Mouse (Mus musculus): ENCODE results near the gene Arhgdig. TPM values are rescaled to one million over a fixed set of nuclear protein-coding genes. Genes with fewer than 3 reads are reported as not detected.
A peak's percentile ranks its signal among the peaks of the same experiment; 100 is the strongest.

Gene Arhgdig
- 10.2 and 16.4 TPM in 2 replicates for polyA plus RNA-seq (2015; fragmentation: Nextera tagmentation; extraction: Ambion mirVana)

- Histone ChIP-seq H3K9ac (no peak within 1 kb of the TSS), H3K4me1 (peaks cover 12% of the 10 kb centered on the region), H3K4me3 (no peak within 1 kb of the TSS), H3K27ac (no peak within 1 kb of the TSS), H3K9me3 (no peaks in the 10 kb centered on the region), H3K27me3 (peaks cover 19% of the 10 kb centered on the region), H3K4me2 (no peak within 1 kb of the TSS), H3K36me3 (peaks cover 5% of the 10 kb centered on the region)
- 87% methylated on average over 12 of the region's 12 CpGs for WGBS
- no peak for ATAC-seq (ENCODE audit: insufficient number of reproducible peaks, insufficient read depth, low FRiP score, low TSS enrichment, low read depth)
Measured at GRCm38 (mm10) chr17:26207686-26208085, at the start of gene Arhgdig. TSS of gene Arhgdig (minus strand) at chr17:26207786.

GRCm38 (mm10) chr17:26255313-26255712 lies 47.7 kb upstream of the Arhgdig start:
- Histone ChIP-seq H3K4me2 (no peak overlapping the region), H3K27ac (no peak overlapping the region), H3K9me3 (no peaks in the 10 kb centered on the region), H3K4me3 (no peak overlapping the region), H3K27me3 (no peaks in the 10 kb centered on the region), H3K4me1 (peaks cover 12% of the 10 kb centered on the region), H3K9ac (no peak overlapping the region), H3K36me3 (peaks cover 45% of the 10 kb centered on the region)
- no peak for ATAC-seq (ENCODE audit: insufficient number of reproducible peaks, insufficient read depth, low FRiP score, low TSS enrichment, low read depth)
- WGBS = 94% methylated on average over 7 of the region's 7 CpGs

GRCm38 (mm10) chr17:26253399-26253798 lies 45.8 kb upstream of the Arhgdig start:
- Histone ChIP-seq H3K27me3 (no peaks in the 10 kb centered on the region), H3K36me3 (peaks cover 28% of the 10 kb centered on the region), H3K4me1 (peaks cover 12% of the 10 kb centered on the region), H3K9me3 (no peaks in the 10 kb centered on the region), H3K9ac (peak overlapping the region; percentile 99), H3K4me2 (peak overlapping the region; percentile 75), H3K27ac (peak overlapping the region; percentile 99), H3K4me3 (peak overlapping the region; percentile 97)
- no peak for ATAC-seq (ENCODE audit: insufficient number of reproducible peaks, insufficient read depth, low FRiP score, low TSS enrichment, low read depth)
- WGBS = under 1% methylated on average over 24 of the region's 24 CpGs

GRCm38 (mm10) chr17:26252539-26253251 lies 45.1 kb upstream of the Arhgdig start, which contains the start of gene Luc7l:
TSS of gene Luc7l (plus strand) at chr17:26252896.
- Histone ChIP-seq H3K4me3 (peak within 1 kb of the TSS; percentile 97), H3K27ac (peak within 1 kb of the TSS; percentile 99), H3K4me1 (peaks cover 12% of the 10 kb centered on the region), H3K4me2 (peak within 1 kb of the TSS; percentile 75), H3K27me3 (no peaks in the 10 kb centered on the region), H3K9me3 (no peaks in the 10 kb centered on the region), H3K36me3 (peaks cover 21% of the 10 kb centered on the region), H3K9ac (peak within 1 kb of the TSS; percentile 99)
- peak; percentile 89 for ATAC-seq (ENCODE audit: insufficient number of reproducible peaks, insufficient read depth, low FRiP score, low TSS enrichment, low read depth)
- under 1% methylated on average over 43 of the region's 43 CpGs for WGBS

GRCm38 (mm10) chr17:26251886-26252538 lies 44.4 kb upstream of the Arhgdig start:
- peak overlapping the region; percentile 75 for H3K4me2 ChIP-seq
- peak overlapping the region; percentile 97 for H3K4me3 ChIP-seq
- no peak for ATAC-seq (ENCODE audit: insufficient number of reproducible peaks, insufficient read depth, low FRiP score, low TSS enrichment, low read depth)
- H3K9ac ChIP-seq = peak overlapping the region; percentile 99
- peaks cover 12% of the 10 kb centered on the region for H3K4me1 ChIP-seq
- peak overlapping the region; percentile 99 for H3K27ac ChIP-seq
- 46% methylated on average over 4 of the region's 4 CpGs for WGBS
- no peaks in the 10 kb centered on the region for H3K9me3 ChIP-seq
- peaks cover 14% of the 10 kb centered on the region for H3K36me3 ChIP-seq
- H3K27me3 ChIP-seq = no peaks in the 10 kb centered on the region

GRCm38 (mm10) chr17:26244101-26244841 lies 36.7 kb upstream of the Arhgdig start, which contains the start of gene Fam234a:
TSS of gene Fam234a (minus strand) at chr17:26244242.
- WGBS = 8% methylated on average over 33 of the region's 33 CpGs
- Histone ChIP-seq H3K27ac (peak within 1 kb of the TSS; percentile 78), H3K4me2 (peak within 1 kb of the TSS; percentile 84), H3K4me3 (peak within 1 kb of the TSS; percentile 79), H3K4me1 (peaks cover 9% of the 10 kb centered on the region), H3K36me3 (no peaks in the 10 kb centered on the region), H3K9me3 (no peaks in the 10 kb centered on the region), H3K27me3 (no peaks in the 10 kb centered on the region), H3K9ac (peak within 1 kb of the TSS; percentile 79)
- peak; percentile 91 for ATAC-seq (ENCODE audit: insufficient number of reproducible peaks, insufficient read depth, low FRiP score, low TSS enrichment, low read depth)

- H3K27ac ChIP-seq = peak overlapping the region; percentile 78
- peak overlapping the region; percentile 84 for H3K4me2 ChIP-seq
- H3K36me3 ChIP-seq = no peaks in the 10 kb centered on the region
- H3K27me3 ChIP-seq = no peaks in the 10 kb centered on the region
- peaks cover 9% of the 10 kb centered on the region for H3K4me1 ChIP-seq
- peak; percentile 65; the same call in 1 of the 2 replicates for ATAC-seq (ENCODE audit: insufficient number of reproducible peaks, insufficient read depth, low FRiP score, low TSS enrichment, low read depth)
- H3K9me3 ChIP-seq = no peaks in the 10 kb centered on the region
- under 1% methylated on average over 32 of the region's 32 CpGs for WGBS
- peak overlapping the region; percentile 79 for H3K4me3 ChIP-seq
- peak overlapping the region; percentile 79 for H3K9ac ChIP-seq
Measured at GRCm38 (mm10) chr17:26243471-26244100, 36.0 kb upstream of the Arhgdig start.

GRCm38 (mm10) chr17:26240990-26241389 lies 33.4 kb upstream of the Arhgdig start:
- 80% methylated on average over 6 of the region's 6 CpGs for WGBS
- no peak overlapping the region for H3K4me2 ChIP-seq
- H3K9me3 ChIP-seq = no peaks in the 10 kb centered on the region
- H3K4me1 ChIP-seq = peaks cover 11% of the 10 kb centered on the region
- no peaks in the 10 kb centered on the region for H3K36me3 ChIP-seq
- H3K27ac ChIP-seq = no peak overlapping the region
- H3K9ac ChIP-seq = no peak overlapping the region
- no peaks in the 10 kb centered on the region for H3K27me3 ChIP-seq
- H3K4me3 ChIP-seq = no peak overlapping the region
- no peak for ATAC-seq (ENCODE audit: insufficient number of reproducible peaks, insufficient read depth, low FRiP score, low TSS enrichment, low read depth)

GRCm38 (mm10) chr17:26240120-26240790 lies 32.7 kb upstream of the Arhgdig start:
- H3K9ac ChIP-seq = no peak overlapping the region
- WGBS = 78% methylated on average over 6 of the region's 6 CpGs

GRCm38 (mm10) chr17:26239551-26239950 lies 32.0 kb upstream of the Arhgdig start:
- H3K4me2 ChIP-seq = no peak overlapping the region
- 59% methylated on average over 2 of the region's 2 CpGs for whole genome bisulfite sequencing
- no peak overlapping the region for H3K4me3 ChIP-seq
- no peak overlapping the region for H3K27ac ChIP-seq
- no peaks in the 10 kb centered on the region for H3K36me3 ChIP-seq
- H3K27me3 ChIP-seq = no peaks in the 10 kb centered on the region
- H3K9ac ChIP-seq = no peak overlapping the region
- no peak for ATAC-seq (ENCODE audit: insufficient number of reproducible peaks, insufficient read depth, low FRiP score, low TSS enrichment, low read depth)
- H3K9me3 ChIP-seq = no peaks in the 10 kb centered on the region
- H3K4me1 ChIP-seq = peaks cover 21% of the 10 kb centered on the region

More at GRCm38 (mm10) chr17:26240120-26240790, 32.7 kb upstream of the Arhgdig start:
- Histone ChIP-seq H3K27ac (no peak overlapping the region), H3K4me3 (no peak overlapping the region), H3K4me2 (no peak overlapping the region), H3K27me3 (no peaks in the 10 kb centered on the region), H3K36me3 (no peaks in the 10 kb centered on the region), H3K9me3 (no peaks in the 10 kb centered on the region), H3K4me1 (peaks cover 17% of the 10 kb centered on the region)
- ATAC-seq (ENCODE audit: insufficient number of reproducible peaks, insufficient read depth, low FRiP score, low TSS enrichment, low read depth) = no peak
